Mouse (Mus musculus) liver, embryonic 13.5 days (tissue): Measurements from ENCODE around the gene Tcp10c. TPM values are rescaled to one million over a fixed set of nuclear protein-coding genes. Genes with fewer than 3 reads are reported as not detected.
"Not testable (repeated sequence)": the region's sequence is repeated elsewhere in the genome, so short reads cannot be mapped to it uniquely, and the experiment has no call there.

ENCODE experiments used
- ATAC-seq: fragments of 200-750 bp; cut with Nextera tagmentation; 2 replicates; pipeline ENCODE4 v1.8.0; 2017; ENCODE audit warnings: low read depth, mild to moderate bottlenecking, moderate number of reproducible peaks, moderate library complexity
- DNase-seq: peaks from one replicate; pipeline ENCODE4 v3.0.0; 2022
- H3K27ac ChIP-seq: fragments of 300-500 bp; sonication (generic); 2 replicates; pipeline ENCODE4 v1.5.1; 2015; ENCODE audit warnings: moderate library complexity, mild to moderate bottlenecking, inconsistent platforms
- H3K27me3 ChIP-seq: fragments of 300-500 bp; sonication (generic); 2 replicates; pipeline ENCODE4 v1.6.1; 2015; ENCODE audit warnings: mild to moderate bottlenecking, inconsistent platforms
- H3K36me3 ChIP-seq: fragments of 300-500 bp; sonication (generic); 2 replicates; pipeline ENCODE4 v1.6.1; 2015; ENCODE audit warnings: mild to moderate bottlenecking, inconsistent platforms
- H3K4me1 ChIP-seq: fragments of 300-500 bp; sonication (generic); replicated peaks from 2 replicates; pipeline ENCODE4 v1.6.1; 2015; ENCODE audit warnings: inconsistent platforms
- H3K4me2 ChIP-seq: fragments of 300-500 bp; sonication (generic); 2 replicates; pipeline ENCODE4 v1.6.1; 2015; ENCODE audit warnings: inconsistent platforms, mild to moderate bottlenecking, moderate library complexity
- H3K4me3 ChIP-seq: fragments of 300-500 bp; sonication (generic); replicated peaks from 2 replicates; pipeline ENCODE4 v1.5.1; 2015; ENCODE audit warnings: mild to moderate bottlenecking, inconsistent platforms
- H3K9ac ChIP-seq: fragments of 300-500 bp; sonication (generic); 2 replicates; pipeline ENCODE4 v1.6.1; 2015; ENCODE audit warnings: mild to moderate bottlenecking, inconsistent platforms
- H3K9me3 ChIP-seq: fragments of 300-500 bp; sonication (generic); replicated peaks from 2 replicates; pipeline ENCODE4 v1.6.1; 2016; ENCODE audit warnings: inconsistent platforms
- WGBS: fragments of 180-500 bp; shearing (Covaris S2); methylation state at CpG from one replicate; pipeline ENCODE4 v1.1.7; 2015; ENCODE audit not compliant: insufficient replicate concordance; 5-methylcytosine and 5-hydroxymethylcytosine counted together
- polyA plus RNA-seq: library from polyadenylated mRNA; unstranded; fragments of >200 nt; fragmentation: Nextera tagmentation; extraction: Ambion mirVana; gene quantifications from 2 replicates; pipeline ENCODE4 v1.2.1, GENCODE M21; 2015

Gene Tcp10c
- polyA plus RNA-seq, result not detected in 2 replicates

DNA sequence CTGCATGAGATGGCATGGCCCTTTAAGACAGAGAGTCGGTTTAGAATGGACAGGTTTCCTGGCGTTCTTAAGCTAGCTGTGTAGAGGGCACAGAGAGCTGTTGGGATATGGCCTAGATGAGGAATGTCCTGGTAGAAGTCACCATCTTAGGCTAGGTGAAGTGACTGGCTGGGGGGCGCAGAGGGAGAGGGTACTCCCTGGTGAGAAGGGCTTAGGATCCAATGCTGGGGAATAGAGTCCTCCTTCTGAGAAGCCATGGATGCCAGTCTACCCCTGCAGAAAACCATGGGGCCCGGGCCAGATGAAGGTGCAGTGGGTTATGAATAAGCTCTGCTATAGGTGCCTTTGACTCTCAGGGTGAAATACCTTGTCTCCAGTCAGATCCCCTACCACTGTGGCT, at the start of gene Tcp10c:
Tcp10c (plus strand) TSS at position 52 of the 400 bp plus-strand sequence.
- not testable (repeated sequence) for ATAC-seq

DNA sequence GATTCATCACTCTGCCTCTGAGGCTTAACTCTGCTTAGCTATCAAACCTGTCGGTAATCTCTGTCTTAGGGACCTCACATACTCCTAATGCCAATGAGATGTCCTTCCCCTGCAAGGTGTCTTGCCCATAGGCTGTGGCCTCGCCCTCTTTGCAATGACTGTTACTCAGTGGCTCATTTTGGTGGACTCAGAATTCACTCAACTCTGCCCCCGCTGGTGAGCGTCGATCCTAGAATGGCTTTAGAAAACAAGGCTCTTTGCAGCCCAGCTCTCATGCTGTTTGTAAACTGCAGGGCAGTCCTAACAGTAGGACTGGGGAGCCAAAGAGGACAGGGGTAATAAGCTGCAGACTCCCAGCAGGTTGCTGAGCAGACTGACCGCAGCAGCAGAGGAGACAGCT, 46.5 kb upstream of the Tcp10c start:
- H3K4me1 ChIP-seq, ATAC-seq, H3K27me3 ChIP-seq, DNase-seq, H3K4me3 ChIP-seq, H3K36me3 ChIP-seq, H3K4me2 ChIP-seq, H3K27ac ChIP-seq, H3K9ac ChIP-seq: not testable (repeated sequence)
- 66% methylated on average over 5 of the region's 6 CpGs for WGBS
- H3K9me3 ChIP-seq, result peaks cover 24% of the 10 kb centered on the region

More for the DNA sequence above, at the start of gene Tcp10c:
- H3K4me3 ChIP-seq, DNase-seq, H3K4me1 ChIP-seq, H3K36me3 ChIP-seq, H3K4me2 ChIP-seq, H3K27me3 ChIP-seq, H3K9ac ChIP-seq, H3K27ac ChIP-seq: not testable (repeated sequence)
- WGBS, result 65% methylated on average over 4 of the region's 4 CpGs
- H3K9me3 ChIP-seq, result peaks cover 23% of the 10 kb centered on the region

DNA sequence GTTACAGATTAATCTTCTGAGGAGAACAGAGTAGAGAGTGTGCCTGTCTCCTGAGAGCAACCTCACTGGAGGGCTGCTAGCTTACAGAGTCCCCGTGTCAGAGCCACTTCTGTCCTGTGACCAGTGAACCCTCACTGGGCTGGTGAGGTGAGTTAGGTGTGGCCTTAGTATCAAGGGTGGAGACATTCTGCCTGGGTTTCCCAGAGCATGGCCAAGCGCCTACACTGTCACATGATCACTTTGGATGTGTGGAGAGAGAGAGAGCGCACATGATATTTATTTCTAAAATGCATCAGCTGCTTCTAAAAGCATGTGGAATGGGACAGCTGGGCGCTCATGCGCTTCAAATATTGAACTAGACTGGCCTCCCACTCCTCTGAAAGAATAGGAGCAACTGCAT, 46.0 kb upstream of the Tcp10c start:
- H3K27ac ChIP-seq, H3K27me3 ChIP-seq, DNase-seq, H3K4me3 ChIP-seq, ATAC-seq, H3K4me1 ChIP-seq, H3K4me2 ChIP-seq, H3K36me3 ChIP-seq, H3K9ac ChIP-seq: not testable (repeated sequence)
- H3K9me3 ChIP-seq, result peaks cover 25% of the 10 kb centered on the region
- 64% methylated on average over 5 of the region's 5 CpGs for WGBS

DNA sequence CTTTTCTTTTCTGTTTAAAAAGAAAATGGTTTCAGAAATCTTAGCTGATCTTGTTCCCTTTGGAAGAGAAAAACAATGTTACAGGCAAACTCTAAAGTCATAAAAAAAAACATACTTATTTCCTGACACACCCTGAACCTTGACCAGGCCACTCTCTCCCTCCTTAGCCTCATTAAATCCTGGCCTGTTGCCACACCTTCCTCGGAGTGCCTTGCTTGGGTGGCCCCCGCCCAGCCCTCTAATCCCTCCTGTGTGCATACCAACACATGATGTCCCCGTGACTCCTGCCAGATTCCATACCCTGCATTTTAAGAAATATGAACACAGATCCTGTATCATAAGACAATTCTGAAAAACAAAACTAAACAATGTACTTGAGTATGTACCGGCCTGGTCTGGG, 45.6 kb upstream of the Tcp10c start:
- DNase-seq, H3K4me3 ChIP-seq, ATAC-seq, H3K27me3 ChIP-seq, H3K9ac ChIP-seq, H3K27ac ChIP-seq, H3K36me3 ChIP-seq, H3K4me1 ChIP-seq, H3K4me2 ChIP-seq: not testable (repeated sequence)
- WGBS, result 69% methylated on average over 4 of the region's 4 CpGs
- H3K9me3 ChIP-seq, result peaks cover 29% of the 10 kb centered on the region

DNA sequence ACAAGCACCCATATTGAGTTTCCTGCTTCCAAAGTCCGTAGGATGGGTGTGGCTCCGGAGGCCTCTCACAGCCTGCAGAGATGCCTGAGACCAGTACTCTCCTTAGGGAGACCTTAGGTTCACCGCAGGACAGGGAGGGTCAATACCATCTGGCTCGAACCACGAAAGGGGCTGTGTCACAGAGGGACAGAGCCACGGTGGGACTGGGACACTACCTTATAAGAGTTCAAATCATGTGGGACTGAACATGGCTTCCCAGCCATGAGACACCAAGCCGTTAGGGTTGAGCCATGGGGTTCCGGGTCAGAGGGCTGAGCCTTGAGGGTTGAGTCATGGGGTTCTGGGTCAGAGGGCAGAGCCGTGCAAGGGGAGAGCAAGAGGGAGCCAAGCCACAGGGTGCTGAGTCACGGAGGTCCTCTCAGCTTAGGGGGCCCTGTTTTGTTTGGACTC, 45.2 kb upstream of the Tcp10c start:
- not testable (repeated sequence) for H3K36me3 ChIP-seq, H3K4me3 ChIP-seq, H3K27ac ChIP-seq, DNase-seq, H3K9ac ChIP-seq, H3K4me1 ChIP-seq, H3K27me3 ChIP-seq, H3K4me2 ChIP-seq
- 72% methylated on average over 10 of the region's 10 CpGs for WGBS
- peaks cover 31% of the 10 kb centered on the region for H3K9me3 ChIP-seq
- ATAC-seq, result peak; percentile 38; the same call in 1 of the 2 replicates

DNA sequence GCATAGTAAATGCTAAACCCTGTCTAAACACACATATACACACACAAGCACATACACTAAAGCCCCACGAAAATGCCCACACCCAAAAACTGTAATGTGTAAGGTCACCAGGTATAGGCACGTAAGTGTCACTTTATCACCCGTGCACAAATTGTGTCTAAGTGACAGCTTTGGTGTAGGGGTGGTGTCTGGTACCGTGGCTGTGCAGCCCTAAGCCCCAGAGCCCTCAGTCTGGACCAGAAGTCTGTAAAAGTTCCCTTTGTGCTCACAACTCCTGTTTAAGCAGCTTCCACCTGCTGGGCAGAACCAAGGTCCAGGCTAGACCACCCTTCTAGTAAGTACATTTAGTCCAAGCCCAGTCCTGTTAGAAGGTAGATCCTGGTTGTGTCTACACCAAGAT, 24.4 kb upstream of the Tcp10c start:
- not testable (repeated sequence) for H3K36me3 ChIP-seq, H3K27me3 ChIP-seq, DNase-seq, ATAC-seq, H3K4me1 ChIP-seq, H3K4me2 ChIP-seq, H3K27ac ChIP-seq, H3K4me3 ChIP-seq, H3K9ac ChIP-seq
- WGBS, result 58% methylated on average over 4 of the region's 4 CpGs
- H3K9me3 ChIP-seq, result peaks cover 40% of the 10 kb centered on the region

DNA sequence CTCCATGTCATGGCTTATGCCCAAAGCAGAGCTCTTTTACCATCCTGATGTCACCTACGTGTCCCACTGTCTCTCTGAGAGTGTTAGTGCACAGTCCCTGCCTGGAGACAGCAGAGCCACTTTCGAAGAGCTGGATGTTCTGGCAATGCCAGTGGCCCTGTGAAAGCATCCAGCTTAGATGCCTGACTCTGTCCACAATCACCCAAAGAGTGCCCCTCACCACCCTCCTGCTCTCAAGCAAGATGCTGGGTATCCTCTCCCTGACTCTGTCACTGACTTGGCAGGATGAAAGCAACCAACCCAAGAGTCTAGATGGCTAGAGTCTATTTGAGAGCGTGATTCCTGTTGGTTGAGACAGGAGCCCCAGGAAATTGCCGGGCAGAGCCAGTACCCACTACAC, 23.2 kb upstream of the Tcp10c start:
- H3K4me3 ChIP-seq, H3K27ac ChIP-seq, ATAC-seq, H3K4me1 ChIP-seq, H3K27me3 ChIP-seq, H3K9ac ChIP-seq, H3K36me3 ChIP-seq, H3K4me2 ChIP-seq, DNase-seq: not testable (repeated sequence)
- WGBS, result 58% methylated on average over 4 of the region's 4 CpGs
- H3K9me3 ChIP-seq, result peaks cover 40% of the 10 kb centered on the region

DNA sequence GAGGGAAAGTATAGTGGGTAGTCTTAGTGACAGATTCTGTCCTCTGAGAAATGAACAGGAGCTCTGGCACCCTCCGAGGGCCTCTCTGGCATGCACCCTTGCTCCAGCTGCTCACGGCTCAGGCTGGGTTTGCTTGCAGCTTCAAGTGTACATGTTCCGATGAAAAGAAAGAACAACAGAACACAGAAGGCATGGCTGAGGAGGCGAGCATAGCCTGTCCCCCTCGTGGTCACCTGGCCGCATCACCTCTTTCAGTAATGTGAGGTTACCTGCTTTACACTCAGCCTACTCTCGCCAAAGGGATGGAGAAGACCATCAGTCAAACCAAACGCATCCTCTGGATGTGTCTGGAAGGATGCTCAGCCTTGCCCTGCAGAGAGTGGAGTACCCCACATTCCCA, 21.9 kb upstream of the Tcp10c start:
- not testable (repeated sequence) for H3K9ac ChIP-seq, H3K4me1 ChIP-seq, ATAC-seq, DNase-seq, H3K27ac ChIP-seq, H3K27me3 ChIP-seq, H3K4me2 ChIP-seq, H3K4me3 ChIP-seq, H3K36me3 ChIP-seq
- H3K9me3 ChIP-seq, result peaks cover 46% of the 10 kb centered on the region
- 68% methylated on average over 8 of the region's 8 CpGs for WGBS

DNA sequence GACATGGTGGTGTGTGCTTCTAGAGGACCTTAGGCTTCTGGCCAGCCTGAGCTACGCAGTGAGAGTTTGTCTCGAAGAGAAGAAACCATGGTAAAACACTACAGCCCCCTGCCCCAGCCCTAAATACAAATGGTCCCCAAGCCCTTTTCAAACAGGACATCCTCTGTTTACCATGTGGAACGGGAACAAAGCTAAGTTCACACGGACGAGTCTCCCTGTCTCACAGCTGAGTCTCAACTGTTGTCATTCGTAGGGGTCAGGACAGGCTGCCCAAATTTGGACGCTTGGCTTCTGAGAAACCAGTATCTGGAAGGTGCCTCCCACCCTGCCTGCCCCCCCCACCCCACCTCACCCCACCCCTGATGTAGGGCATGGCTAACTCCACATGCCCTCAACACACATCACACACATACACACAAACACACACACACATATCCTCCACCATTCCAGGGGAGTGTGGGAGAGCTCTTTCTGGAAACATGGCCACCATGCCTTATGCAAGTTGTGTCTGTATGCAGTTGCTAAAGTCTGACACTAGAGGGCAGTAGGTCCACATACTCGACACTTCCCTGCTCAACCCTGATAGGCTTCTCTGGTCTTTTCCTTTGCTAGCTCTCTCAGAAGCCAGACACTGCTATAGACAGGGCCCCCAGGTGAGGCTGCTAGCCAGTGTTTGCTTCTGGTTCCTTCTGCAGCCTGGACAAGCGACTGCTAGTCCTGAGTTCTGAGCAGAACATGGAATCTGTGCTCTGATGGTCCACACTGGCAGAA, 17.2 kb upstream of the Tcp10c start:
- peaks cover 20% of the 10 kb centered on the region for H3K9me3 ChIP-seq
- ATAC-seq, result peak; percentile 24; the same call in 1 of the 2 replicates
- 46% methylated on average over 9 of the region's 9 CpGs for WGBS
- not testable (repeated sequence) for H3K4me2 ChIP-seq, H3K27ac ChIP-seq, H3K9ac ChIP-seq, H3K36me3 ChIP-seq, H3K27me3 ChIP-seq, H3K4me1 ChIP-seq, H3K4me3 ChIP-seq
- peak; percentile 2 for DNase-seq

DNA sequence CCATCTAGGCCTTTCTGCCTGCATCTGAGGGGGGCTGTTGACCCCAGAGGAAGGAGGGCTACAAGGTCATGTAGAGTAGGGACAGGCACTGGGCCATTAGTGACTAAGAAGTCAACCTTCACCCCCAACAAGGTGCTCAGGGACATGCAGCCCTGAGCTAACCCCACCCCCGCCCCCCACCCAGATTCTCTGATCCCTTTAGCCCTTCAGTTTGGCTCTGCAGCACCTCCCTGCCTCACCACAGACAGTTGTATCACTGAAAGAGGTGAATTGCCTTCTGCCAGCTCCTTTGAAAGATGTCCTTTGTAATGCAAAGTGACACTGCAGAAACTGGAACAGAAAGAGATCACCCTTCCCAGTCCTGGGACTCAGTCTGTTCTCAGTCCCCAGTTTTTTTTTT, 16.4 kb upstream of the Tcp10c start:
- H3K4me2 ChIP-seq, H3K4me3 ChIP-seq, H3K36me3 ChIP-seq, H3K27ac ChIP-seq, H3K4me1 ChIP-seq, H3K27me3 ChIP-seq, H3K9ac ChIP-seq, DNase-seq, ATAC-seq: not testable (repeated sequence)
- H3K9me3 ChIP-seq, result peaks cover 15% of the 10 kb centered on the region
- 37% methylated on average over 1 of the region's 1 CpGs for WGBS

DNA sequence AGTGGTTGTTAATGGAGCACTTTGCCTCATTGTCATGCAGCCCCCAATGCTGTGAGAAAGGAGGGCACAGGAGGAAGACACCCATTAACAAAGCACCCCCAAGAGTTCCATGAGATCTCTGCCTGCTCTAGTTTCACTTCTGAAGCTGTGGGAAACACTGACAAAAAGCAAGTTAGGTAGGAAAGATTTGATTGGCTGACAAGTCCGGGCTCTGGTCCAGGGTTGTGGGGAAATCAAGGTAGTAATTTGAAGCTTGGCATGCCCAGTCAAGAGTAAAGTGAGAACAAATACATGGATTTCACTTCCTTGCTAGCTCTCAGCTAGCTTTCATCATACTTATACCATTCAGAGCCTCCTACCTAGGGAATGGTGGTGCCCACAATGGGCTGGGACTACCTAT, 14.3 kb upstream of the Tcp10c start:
- H3K4me2 ChIP-seq, H3K27ac ChIP-seq, H3K4me1 ChIP-seq, ATAC-seq, DNase-seq, H3K36me3 ChIP-seq, H3K9me3 ChIP-seq, H3K4me3 ChIP-seq, H3K27me3 ChIP-seq, H3K9ac ChIP-seq: not testable (repeated sequence)
- 61% methylated on average over 1 of the region's 1 CpGs for WGBS

DNA sequence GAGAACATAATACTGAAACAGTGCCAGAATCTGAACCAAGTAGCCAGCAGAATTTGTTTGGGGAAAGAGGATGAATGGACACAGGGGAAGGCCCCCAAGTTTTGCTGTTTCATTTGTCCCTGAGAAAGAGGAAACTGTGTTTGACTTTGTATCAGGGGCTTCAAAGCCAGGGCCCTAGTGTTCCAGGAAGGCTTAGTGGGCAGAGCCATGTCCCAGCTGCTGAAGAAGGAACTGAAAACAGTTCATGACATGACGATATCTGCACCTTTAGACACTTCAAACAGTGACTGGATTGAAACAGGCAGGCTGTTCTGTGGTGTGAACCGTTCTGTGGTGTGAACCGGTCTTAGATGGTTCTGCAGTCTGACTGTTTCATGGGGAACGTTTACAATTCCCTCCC, 8.4 kb upstream of the Tcp10c start:
- not testable (repeated sequence) for H3K9me3 ChIP-seq, H3K4me2 ChIP-seq, H3K4me3 ChIP-seq, H3K27ac ChIP-seq, H3K27me3 ChIP-seq, H3K36me3 ChIP-seq, H3K4me1 ChIP-seq, H3K9ac ChIP-seq, DNase-seq, ATAC-seq
- no CpG with 5 or more reads among the region's 4 CpGs for WGBS
